Mouse (Mus musculus) cortical plate, adult 2 months (tissue): Measurements from ENCODE around the gene Itpr1. TPM values are rescaled to one million over a fixed set of nuclear protein-coding genes. Genes with fewer than 3 reads are reported as not detected.
"Not testable (repeated sequence)": the region's sequence is repeated elsewhere in the genome, so short reads cannot be mapped to it uniquely, and the experiment has no call there.

Experiments used
- H3K27ac ChIP-seq: fragments of 200-500 bp; 2 replicates; pipeline ENCODE4 v1.5.1; 2012; ENCODE audit warnings: low read length, control low read depth, inconsistent platforms; ENCODE audit not compliant: insufficient read depth
- H3K4me1 ChIP-seq: fragments of 200-500 bp; 2 replicates; pipeline ENCODE4 v1.6.1; 2011; ENCODE audit warnings: low read length; ENCODE audit not compliant: control insufficient read depth, insufficient read depth
- H3K4me3 ChIP-seq: fragments of 200-500 bp; 2 replicates; pipeline ENCODE4 v1.5.1; 2011; ENCODE audit warnings: mild to moderate bottlenecking, low read length, control low read depth; ENCODE audit not compliant: insufficient read depth
- CTCF ChIP-seq: fragments of 200-500 bp; IDR thresholded peaks from 2 replicates; pipeline ENCODE4 v1.5.1; 2011; ENCODE audit warnings: mild to moderate bottlenecking, control low read depth, low read length; ENCODE audit not compliant: insufficient read depth; ENCODE audit errors: extremely low read depth
- POLR2A ChIP-seq: fragments of 200-500 bp; IDR thresholded peaks from 2 replicates; pipeline ENCODE4 v1.6.1; 2011; ENCODE audit warnings: mild to moderate bottlenecking, low read length, control low read depth; ENCODE audit not compliant: insufficient read depth; ENCODE audit errors: extremely low read depth
- polyA plus RNA-seq: library from polyadenylated mRNA; depleted of rRNA; stranded (reverse); fragments of >200 nt; gene quantifications from 2 replicates; pipeline ENCODE4 v1.2.3, GENCODE M21; 2012

Gene Itpr1
- polyA plus RNA-seq, 1 experiment: 152 TPM

- TF ChIP-seq POLR2A (no peak), CTCF (no peak)
- no peak overlapping the region for H3K4me3 ChIP-seq
- H3K4me1 ChIP-seq: 0 out of 2 replicates have a peak, but pooled peaks cover 2% of the 10 kb centered on the region
- H3K27ac ChIP-seq: no peak overlapping the region
These were observed 336.6 kb downstream of the Itpr1 start for GRCm38 (mm10) chr6:108549495-108549935.

- no peak overlapping the region for H3K27ac ChIP-seq
- H3K4me3 ChIP-seq: no peak overlapping the region
- TF ChIP-seq POLR2A: no peak
- TF ChIP-seq CTCF: no peak
- H3K4me1 ChIP-seq: 0 out of 2 replicates have a peak, but pooled peaks cover 3% of the 10 kb centered on the region
These were observed 339.1 kb downstream of the Itpr1 start for GRCm38 (mm10) chr6:108551725-108552620.

- no peak overlapping the region for H3K27ac ChIP-seq
- TF ChIP-seq POLR2A (no peak), CTCF (no peak)
- H3K4me3 ChIP-seq: no peak overlapping the region
- H3K4me1 ChIP-seq: peaks cover 5% of the 10 kb centered on the region
These were observed 340.1 kb downstream of the Itpr1 start for GRCm38 (mm10) chr6:108553013-108553412.

- Histone ChIP-seq H3K4me3 (no peak overlapping the region), H3K27ac (no peak overlapping the region), H3K4me1 (peaks cover 5% of the 10 kb centered on the region)
- no peak for TF ChIP-seq CTCF
- no peak for TF ChIP-seq POLR2A
These were observed 340.6 kb downstream of the Itpr1 start for GRCm38 (mm10) chr6:108553536-108553935.

GRCm38 (mm10) chr6:108554389-108554788 is 341.5 kb downstream of the Itpr1 start:
- no peak for TF ChIP-seq POLR2A
- no peak for TF ChIP-seq CTCF
- H3K4me3 ChIP-seq: no peak overlapping the region
- no peak overlapping the region for H3K27ac ChIP-seq
- H3K4me1 ChIP-seq: peaks cover 4% of the 10 kb centered on the region

- H3K27ac ChIP-seq: no peak overlapping the region
- peaks cover 3% of the 10 kb centered on the region for H3K4me1 ChIP-seq
- no peak overlapping the region for H3K4me3 ChIP-seq
- TF ChIP-seq CTCF: no peak
- no peak for TF ChIP-seq POLR2A
These were observed 342.0 kb downstream of the Itpr1 start for GRCm38 (mm10) chr6:108554878-108555277.

- H3K4me1 ChIP-seq: peaks cover 3% of the 10 kb centered on the region
- H3K27ac ChIP-seq: peak overlapping the region; percentile 58; the same call in 1 of the 2 replicates
- no peak for TF ChIP-seq CTCF
- no peak for TF ChIP-seq POLR2A
- no peak overlapping the region for H3K4me3 ChIP-seq
These were observed 344.9 kb downstream of the Itpr1 start for GRCm38 (mm10) chr6:108557576-108558322.

- H3K27ac ChIP-seq, H3K4me1 ChIP-seq, H3K4me3 ChIP-seq: not testable (repeated sequence)
These were observed 346.3 kb downstream of the Itpr1 start for GRCm38 (mm10) chr6:108559226-108559625.

- TF ChIP-seq CTCF (no peak), POLR2A (no peak)
- no peaks in the 10 kb centered on the region; the same call in 1 of the 2 replicates for H3K4me1 ChIP-seq
- H3K4me3 ChIP-seq: no peak overlapping the region
- no peak overlapping the region for H3K27ac ChIP-seq
These were observed 350.1 kb downstream of the Itpr1 start for GRCm38 (mm10) chr6:108562971-108563370.

GRCm38 (mm10) chr6:108565447-108565846 is 352.6 kb downstream of the Itpr1 start:
- H3K4me3 ChIP-seq, H3K4me1 ChIP-seq, H3K27ac ChIP-seq: not testable (repeated sequence)
